Mouse (Mus musculus): ENCODE data around the gene Eri3. TPM values are rescaled to one million over a fixed set of nuclear protein-coding genes. Genes with fewer than 3 reads are reported as not detected.

Eri3 gene
- polyA plus RNA-seq, 1 experiment from 2014 or later: 40.3 TPM

- Histone ChIP-seq H3K4me2 (no peak overlapping the region), H3K9ac (no peak overlapping the region), H3K4me1 (replicated peaks) (no peaks in the 10 kb centered on the region), H3K27me3 (no peaks in the 10 kb centered on the region), H3K36me3 (no peaks in the 10 kb centered on the region), H3K27ac (no peak overlapping the region), H3K4me3 (replicated peaks) (no peak overlapping the region), H3K9me3 (replicated peaks) (no peaks in the 10 kb centered on the region)
- no peak for DNase-seq
- ATAC-seq (ENCODE audit: low read depth): no peak
- WGBS (ENCODE audit: insufficient replicate concordance): 83% methylated on average over 7 of the region's 7 CpGs
Measured at GRCm38 (mm10) chr4:117665531-117665930, 115.4 kb downstream of the Eri3 start.

- H3K36me3 ChIP-seq: no peaks in the 10 kb centered on the region
- no peak overlapping the region for H3K27ac ChIP-seq
- H3K4me3 ChIP-seq (replicated peaks): no peak overlapping the region
- H3K4me2 ChIP-seq: no peak overlapping the region
- no peak overlapping the region for H3K9ac ChIP-seq
- H3K4me1 ChIP-seq (replicated peaks): no peaks in the 10 kb centered on the region
- no peaks in the 10 kb centered on the region for H3K9me3 ChIP-seq (replicated peaks)
- no peaks in the 10 kb centered on the region for H3K27me3 ChIP-seq
- WGBS (ENCODE audit: insufficient replicate concordance): 82% methylated on average over 8 of the region's 8 CpGs
- DNase-seq (no peak), ATAC-seq (ENCODE audit: low read depth) (no peak)
Measured at GRCm38 (mm10) chr4:117666054-117666453, 115.9 kb downstream of the Eri3 start.

DNA sequence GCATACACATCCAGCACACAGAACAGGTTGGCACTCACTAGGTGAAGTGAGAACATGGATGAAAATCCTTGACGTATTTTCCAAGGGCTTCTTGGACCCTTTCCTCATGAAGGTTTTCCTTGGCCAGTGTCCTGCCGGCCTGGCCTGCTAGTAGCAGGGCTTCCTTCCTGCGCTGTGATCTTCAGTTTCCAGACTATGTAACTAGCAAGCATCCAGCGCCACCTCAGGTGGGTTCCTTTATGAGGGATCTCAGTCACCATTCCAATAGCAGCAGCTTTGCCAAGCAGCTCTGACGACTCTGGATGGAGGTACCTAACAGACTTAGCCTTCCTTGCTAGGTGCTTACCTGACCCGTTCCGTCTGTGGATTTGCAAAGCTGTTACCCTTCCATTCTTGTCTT lies 119.7 kb downstream of the Eri3 start:
- H3K36me3 ChIP-seq: peaks cover 22% of the 10 kb centered on the region
- no peak for ATAC-seq (ENCODE audit: low read depth)

DNA sequence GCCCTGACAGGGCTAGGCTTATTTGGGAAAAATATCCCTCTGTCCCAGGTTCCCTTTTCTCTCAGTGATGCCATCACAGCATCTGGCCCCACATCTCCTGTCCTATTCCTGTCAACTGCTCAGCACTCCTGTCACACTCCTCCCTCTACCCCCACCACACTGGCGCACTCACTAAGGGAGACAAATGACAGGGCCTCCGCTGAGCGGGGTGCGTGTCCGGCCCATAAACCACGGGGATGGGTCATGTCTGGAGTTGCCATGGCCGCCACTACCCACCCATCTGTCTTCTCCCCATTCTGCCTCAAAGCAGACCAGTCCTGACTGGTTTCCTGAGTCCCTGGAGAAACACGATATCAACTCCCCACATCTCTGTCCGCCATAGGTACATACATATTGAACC lies 121.9 kb downstream of the Eri3 start:
- no peak for ATAC-seq (ENCODE audit: low read depth)
- no peak overlapping the region for H3K27ac ChIP-seq
- no peak overlapping the region for H3K9ac ChIP-seq
- WGBS (ENCODE audit: insufficient replicate concordance): 71% methylated on average over 9 of the region's 9 CpGs
- H3K27me3 ChIP-seq: no peaks in the 10 kb centered on the region
- no peak for DNase-seq
- no peak overlapping the region for H3K4me3 ChIP-seq (replicated peaks)
- no peaks in the 10 kb centered on the region for H3K9me3 ChIP-seq (replicated peaks)
- no peaks in the 10 kb centered on the region for H3K4me1 ChIP-seq (replicated peaks)
- H3K36me3 ChIP-seq: peaks cover 42% of the 10 kb centered on the region
- H3K4me2 ChIP-seq: no peak overlapping the region

More for the DNA sequence above, 119.7 kb downstream of the Eri3 start:
- Histone ChIP-seq H3K4me2 (no peak overlapping the region), H3K4me3 (replicated peaks) (no peak overlapping the region), H3K27me3 (no peaks in the 10 kb centered on the region), H3K27ac (no peak overlapping the region), H3K9ac (no peak overlapping the region), H3K9me3 (replicated peaks) (no peaks in the 10 kb centered on the region), H3K4me1 (replicated peaks) (no peaks in the 10 kb centered on the region)
- DNase-seq: no peak
- 70% methylated on average over 7 of the region's 7 CpGs for WGBS (ENCODE audit: insufficient replicate concordance)

DNA sequence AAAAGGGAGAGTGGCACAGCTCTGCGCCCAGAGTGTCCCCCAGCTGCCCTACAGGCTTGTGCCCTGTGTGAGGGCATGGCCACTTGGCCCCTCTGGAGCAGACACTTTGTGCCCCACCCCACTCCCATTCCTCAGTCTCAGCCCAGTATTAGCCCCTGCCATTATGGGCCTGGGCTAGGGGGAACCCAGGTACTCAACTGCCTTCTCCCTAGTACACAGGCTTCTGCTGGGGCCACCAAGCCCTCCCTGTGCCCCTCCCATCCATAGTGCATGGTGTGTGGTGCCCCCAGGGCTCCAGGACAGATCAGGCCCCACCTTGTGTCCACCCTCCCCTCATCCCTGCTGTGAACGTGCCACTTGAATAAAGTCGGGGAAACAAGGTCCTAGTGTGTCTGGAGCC lies 123.7 kb downstream of the Eri3 start:
- no peak overlapping the region for H3K4me2 ChIP-seq
- no peak for DNase-seq
- H3K27ac ChIP-seq: no peak overlapping the region
- no peaks in the 10 kb centered on the region for H3K27me3 ChIP-seq
- 80% methylated on average over 3 of the region's 3 CpGs for WGBS (ENCODE audit: insufficient replicate concordance)
- H3K36me3 ChIP-seq: peaks cover 61% of the 10 kb centered on the region
- H3K4me1 ChIP-seq (replicated peaks): no peaks in the 10 kb centered on the region
- H3K9ac ChIP-seq: no peak overlapping the region
- no peak overlapping the region for H3K4me3 ChIP-seq (replicated peaks)
- ATAC-seq (ENCODE audit: low read depth): no peak
- H3K9me3 ChIP-seq (replicated peaks): no peaks in the 10 kb centered on the region

DNA sequence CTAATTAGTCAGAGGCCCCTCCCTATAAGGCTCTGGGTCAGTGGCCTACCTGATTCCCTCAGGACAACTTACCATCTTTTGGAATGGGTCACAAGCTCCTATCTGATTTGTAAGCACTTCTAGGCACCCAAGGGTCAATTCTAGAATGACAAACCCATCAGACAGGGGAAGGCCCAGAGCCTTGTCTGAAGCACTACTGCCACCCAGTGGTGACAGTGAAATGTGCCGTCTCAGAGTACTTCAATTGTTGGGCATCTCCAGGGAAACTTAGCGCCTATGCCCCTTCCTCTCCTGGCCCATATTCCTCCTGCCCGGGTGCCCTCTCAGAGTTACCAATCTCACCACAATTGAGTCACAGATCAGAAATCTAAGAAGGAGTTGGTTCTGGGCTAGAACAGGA lies 126.7 kb downstream of the Eri3 start:
- Histone ChIP-seq H3K4me3 (replicated peaks) (no peak overlapping the region), H3K27ac (no peak overlapping the region), H3K27me3 (no peaks in the 10 kb centered on the region), H3K9ac (no peak overlapping the region), H3K4me2 (no peak overlapping the region), H3K36me3 (peaks cover 78% of the 10 kb centered on the region), H3K4me1 (replicated peaks) (peaks cover 9% of the 10 kb centered on the region), H3K9me3 (replicated peaks) (no peaks in the 10 kb centered on the region)
- ATAC-seq (ENCODE audit: low read depth): no peak
- WGBS (ENCODE audit: insufficient replicate concordance): 28% methylated on average over 3 of the region's 3 CpGs
- DNase-seq: peak; percentile 57

GRCm38 (mm10) chr4:117680963-117681362 lies 130.8 kb downstream of the Eri3 start:
- H3K4me1 ChIP-seq (replicated peaks): peaks cover 18% of the 10 kb centered on the region
- H3K36me3 ChIP-seq: peaks cover 45% of the 10 kb centered on the region
- peak overlapping the region; percentile 89 for H3K4me2 ChIP-seq
- H3K9ac ChIP-seq: peak overlapping the region; percentile 86
- no peaks in the 10 kb centered on the region for H3K27me3 ChIP-seq
- ATAC-seq (ENCODE audit: low read depth) (no peak), DNase-seq (no peak)
- H3K27ac ChIP-seq: peak overlapping the region; percentile 72; the same call in 1 of the 2 replicates
- no peaks in the 10 kb centered on the region for H3K9me3 ChIP-seq (replicated peaks)
- peak overlapping the region; percentile 87 for H3K4me3 ChIP-seq (replicated peaks)
- WGBS (ENCODE audit: insufficient replicate concordance): 78% methylated on average over 6 of the region's 6 CpGs

GRCm38 (mm10) chr4:117681931-117682461 lies 131.8 kb downstream of the Eri3 start, which contains the start of gene Dmap1:
Gene Dmap1 (minus strand): TSS chr4:117682273.
- no peaks in the 10 kb centered on the region for H3K9me3 ChIP-seq (replicated peaks)
- H3K4me2 ChIP-seq: peak within 1 kb of the TSS; percentile 89
- H3K9ac ChIP-seq: peak within 1 kb of the TSS; percentile 86
- H3K36me3 ChIP-seq: peaks cover 36% of the 10 kb centered on the region
- ATAC-seq (ENCODE audit: low read depth) (peak; percentile 81), DNase-seq (peak; percentile 70)
- peak within 1 kb of the TSS; percentile 72 for H3K27ac ChIP-seq
- H3K4me3 ChIP-seq (replicated peaks): peak within 1 kb of the TSS; percentile 87
- peaks cover 18% of the 10 kb centered on the region for H3K4me1 ChIP-seq (replicated peaks)
- WGBS (ENCODE audit: insufficient replicate concordance): 1% methylated on average over 33 of the region's 33 CpGs
- no peaks in the 10 kb centered on the region for H3K27me3 ChIP-seq

- Histone ChIP-seq H3K4me1 (replicated peaks) (peaks cover 18% of the 10 kb centered on the region), H3K27ac (0 out of 2 replicates have a peak overlapping the region, but pooled peaks have one; percentile 72), H3K27me3 (no peaks in the 10 kb centered on the region), H3K4me3 (replicated peaks) (peak overlapping the region; percentile 87), H3K36me3 (peaks cover 31% of the 10 kb centered on the region), H3K9me3 (replicated peaks) (no peaks in the 10 kb centered on the region), H3K9ac (peak overlapping the region; percentile 86), H3K4me2 (peak overlapping the region; percentile 89)
- no peak for ATAC-seq (ENCODE audit: low read depth)
- no peak for DNase-seq
Measured at GRCm38 (mm10) chr4:117682463-117682862, 132.3 kb downstream of the Eri3 start.

- Histone ChIP-seq H3K27ac (no peak overlapping the region), H3K9me3 (replicated peaks) (no peaks in the 10 kb centered on the region), H3K36me3 (peaks cover 24% of the 10 kb centered on the region), H3K9ac (no peak overlapping the region), H3K4me1 (replicated peaks) (peaks cover 18% of the 10 kb centered on the region), H3K4me3 (replicated peaks) (no peak overlapping the region), H3K4me2 (peak overlapping the region; percentile 89), H3K27me3 (no peaks in the 10 kb centered on the region)
- WGBS (ENCODE audit: insufficient replicate concordance): 56% methylated on average over 6 of the region's 6 CpGs
- ATAC-seq (ENCODE audit: low read depth): no peak
- DNase-seq: no peak
Measured at GRCm38 (mm10) chr4:117683048-117683768, 133.0 kb downstream of the Eri3 start.

- Histone ChIP-seq H3K9ac (no peak overlapping the region), H3K4me3 (replicated peaks) (no peak overlapping the region), H3K27ac (no peak overlapping the region), H3K9me3 (replicated peaks) (no peaks in the 10 kb centered on the region), H3K4me1 (replicated peaks) (peaks cover 13% of the 10 kb centered on the region), H3K36me3 (no peaks in the 10 kb centered on the region), H3K4me2 (no peak overlapping the region), H3K27me3 (no peaks in the 10 kb centered on the region)
- WGBS (ENCODE audit: insufficient replicate concordance): 75% methylated on average over 4 of the region's 4 CpGs
- DNase-seq (no peak), ATAC-seq (ENCODE audit: low read depth) (no peak)
Measured at GRCm38 (mm10) chr4:117686354-117686753, 136.2 kb downstream of the Eri3 start.

DNA sequence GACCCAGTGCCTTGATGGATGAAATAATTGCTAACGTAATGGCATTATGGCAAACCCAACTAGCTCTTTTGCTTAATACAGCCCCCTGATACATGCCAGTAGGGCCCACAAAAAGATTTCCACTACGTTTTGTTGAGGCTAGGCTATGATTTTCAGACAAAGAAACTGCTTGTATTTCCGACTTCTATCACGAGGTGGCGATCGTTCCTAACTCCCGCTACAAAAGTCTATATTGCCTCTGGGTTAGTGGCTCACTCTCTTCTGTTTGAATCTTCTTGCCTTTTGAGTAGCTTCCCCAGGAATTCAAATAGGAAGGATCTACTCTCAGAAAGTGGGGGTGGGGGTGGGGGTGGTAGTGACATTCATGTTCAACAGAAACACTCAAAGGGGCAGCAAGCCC lies 155.2 kb downstream of the Eri3 start:
- WGBS (ENCODE audit: insufficient replicate concordance): 4% methylated on average over 7 of the region's 7 CpGs
- no peak for ATAC-seq (ENCODE audit: low read depth)
- Histone ChIP-seq H3K36me3 (no peaks in the 10 kb centered on the region), H3K4me2 (no peak overlapping the region), H3K4me1 (replicated peaks) (no peaks in the 10 kb centered on the region), H3K27ac (no peak overlapping the region), H3K4me3 (replicated peaks) (no peak overlapping the region), H3K9me3 (replicated peaks) (no peaks in the 10 kb centered on the region), H3K27me3 (no peaks in the 10 kb centered on the region; the same call in 1 of the 2 replicates), H3K9ac (no peak overlapping the region)
- no peak for DNase-seq
